Mouse (Mus musculus): ENCODE measurements at regions not wholly inside any gene's neighbourhood (a gene's known extent, or its start where the extent isn't known, plus 50 kb on each side); places are given as distances from the start of the nearest gene placed in this dataset.

DNA sequence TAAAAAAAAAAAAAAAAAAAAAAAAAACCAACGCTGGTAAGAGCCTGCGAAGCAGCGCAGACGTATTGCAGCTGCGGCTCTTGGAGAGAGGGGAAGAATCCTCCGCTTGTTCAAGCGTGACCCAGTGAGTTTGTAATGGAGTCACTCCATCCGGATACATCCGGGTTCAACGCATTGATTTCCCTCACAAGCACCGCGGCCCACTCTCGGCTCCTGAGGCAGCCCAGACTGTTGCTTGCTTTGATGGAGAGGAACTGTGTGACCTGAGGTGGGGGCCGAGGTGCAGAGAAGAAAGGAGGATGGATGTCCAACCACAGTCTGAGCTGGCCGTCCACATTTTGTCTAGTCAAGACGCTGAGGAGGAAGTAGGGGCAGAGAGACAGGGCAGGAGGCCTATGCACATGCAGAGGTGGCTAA is 68.0 kb upstream of the Arhgap5 start:
- H3K36me3 ChIP-seq (ENCODE audit: control insufficient read depth, insufficient read depth, low read length): no peaks in the 10 kb centered on the region
- no peaks in the 10 kb centered on the region for H3K9me3 ChIP-seq (ENCODE audit: control insufficient read depth, low read length)
- peak; percentile 69 for DNase-seq
- WGBS: 36% methylated on average over 16 of the region's 16 CpGs
- peak overlapping the region; percentile 17; the same call in 1 of the 2 replicates for H3K27ac ChIP-seq (replicated peaks; ENCODE audit: low read depth, low read length)
- no peak overlapping the region for H3K9ac ChIP-seq (replicated peaks; ENCODE audit: low read length)
- H3K27me3 ChIP-seq (ENCODE audit: control insufficient read depth, insufficient read depth, low read length): no peaks in the 10 kb centered on the region
- peak; percentile 64; the same call in 1 of the 2 replicates for ATAC-seq (ENCODE audit: low FRiP score, low TSS enrichment)
- peaks cover 3% of the 10 kb centered on the region; the same call in 1 of the 2 replicates for H3K4me1 ChIP-seq (ENCODE audit: control insufficient read depth, insufficient read depth, low read length)
- H3K4me3 ChIP-seq (replicated peaks; ENCODE audit: low read depth, low read length): no peak overlapping the region
- peak overlapping the region; percentile 34 for H3K4me2 ChIP-seq (ENCODE audit: low read length)

DNA sequence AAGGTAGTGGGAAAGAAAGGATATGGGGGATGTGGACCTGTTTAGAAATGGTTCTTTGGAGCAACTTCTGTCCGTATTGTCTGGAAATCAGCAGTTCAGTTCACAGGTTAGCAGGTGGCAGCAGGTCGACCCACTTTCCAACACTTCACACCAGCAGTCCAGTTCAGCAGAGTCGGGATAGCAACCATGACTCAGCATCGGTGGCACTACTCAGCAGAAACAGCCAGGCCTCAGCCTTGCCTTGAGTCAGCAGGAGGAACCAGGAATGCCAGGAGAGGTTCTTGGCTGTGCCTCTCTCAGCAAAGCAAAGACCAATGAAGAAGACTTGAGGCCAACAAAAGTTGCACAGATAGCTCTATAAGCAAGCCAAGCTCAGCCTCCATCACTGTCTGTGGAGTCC is 66.8 kb upstream of the Arhgap5 start:
- ATAC-seq (ENCODE audit: low FRiP score, low TSS enrichment) (no peak), DNase-seq (no peak)
- Histone ChIP-seq H3K9me3 (ENCODE audit: control insufficient read depth, low read length) (no peaks in the 10 kb centered on the region), H3K36me3 (ENCODE audit: control insufficient read depth, insufficient read depth, low read length) (no peaks in the 10 kb centered on the region), H3K9ac (replicated peaks; ENCODE audit: low read length) (no peak overlapping the region), H3K27me3 (ENCODE audit: control insufficient read depth, insufficient read depth, low read length) (no peaks in the 10 kb centered on the region), H3K27ac (replicated peaks; ENCODE audit: low read depth, low read length) (no peak overlapping the region), H3K4me2 (ENCODE audit: low read length) (no peak overlapping the region), H3K4me1 (ENCODE audit: control insufficient read depth, insufficient read depth, low read length) (peaks cover 3% of the 10 kb centered on the region; the same call in 1 of the 2 replicates), H3K4me3 (replicated peaks; ENCODE audit: low read depth, low read length) (no peak overlapping the region)
- WGBS: 95% methylated on average over 4 of the region's 4 CpGs

DNA sequence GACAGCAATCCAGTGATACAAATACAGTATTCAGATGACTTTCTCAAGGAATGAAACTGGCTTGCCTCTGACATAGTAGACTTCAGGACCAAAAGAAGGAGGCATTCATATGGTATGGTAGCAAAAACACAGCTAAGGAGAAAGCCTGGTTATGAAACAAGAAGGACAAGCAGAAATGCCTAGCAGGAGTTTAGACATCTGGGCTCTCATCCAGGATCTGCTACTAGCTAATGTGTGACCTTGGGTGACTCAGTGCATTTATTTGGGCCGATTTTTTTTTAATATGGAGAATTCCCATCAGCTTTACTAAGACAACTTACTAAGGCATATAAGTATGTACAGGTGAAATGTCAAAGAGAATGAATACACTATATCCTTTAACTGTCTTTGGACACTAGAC is 64.5 kb upstream of the Arhgap5 start:
- no peak overlapping the region for H3K4me3 ChIP-seq (replicated peaks; ENCODE audit: low read depth, low read length)
- WGBS: 89% methylated on average over 1 of the region's 1 CpGs
- no peaks in the 10 kb centered on the region for H3K36me3 ChIP-seq (ENCODE audit: control insufficient read depth, insufficient read depth, low read length)
- DNase-seq (no peak), ATAC-seq (ENCODE audit: low FRiP score, low TSS enrichment) (no peak)
- no peaks in the 10 kb centered on the region for H3K9me3 ChIP-seq (ENCODE audit: control insufficient read depth, low read length)
- no peak overlapping the region for H3K4me2 ChIP-seq (ENCODE audit: low read length)
- H3K4me1 ChIP-seq (ENCODE audit: control insufficient read depth, insufficient read depth, low read length): peaks cover 3% of the 10 kb centered on the region; the same call in 1 of the 2 replicates
- no peak overlapping the region for H3K9ac ChIP-seq (replicated peaks; ENCODE audit: low read length)
- no peaks in the 10 kb centered on the region for H3K27me3 ChIP-seq (ENCODE audit: control insufficient read depth, insufficient read depth, low read length)
- H3K27ac ChIP-seq (replicated peaks; ENCODE audit: low read depth, low read length): no peak overlapping the region

DNA sequence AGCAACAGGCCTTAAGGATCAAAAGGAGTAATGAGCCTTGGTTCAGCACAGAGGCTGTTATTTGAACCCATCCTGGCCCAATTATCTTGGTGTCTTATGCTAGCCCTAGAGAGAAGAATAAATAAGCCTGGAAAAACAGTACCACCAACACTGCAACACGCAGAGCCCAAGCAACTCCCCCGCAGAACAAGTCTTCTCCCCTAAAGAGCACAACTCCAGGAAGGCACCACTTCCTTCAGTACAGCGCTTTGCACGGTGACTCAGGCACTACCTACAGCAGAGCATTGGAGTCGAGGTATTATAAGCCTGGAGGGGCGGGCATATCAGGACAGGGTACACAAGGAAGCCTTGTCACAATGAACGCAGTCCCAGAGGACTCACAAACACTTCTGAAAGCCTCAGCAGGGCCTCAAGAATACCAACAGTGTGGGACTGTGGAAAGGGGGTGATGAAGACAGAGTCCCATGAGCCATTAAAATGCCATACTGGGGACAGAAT is 62.9 kb upstream of the Arhgap5 start:
- H3K27me3 ChIP-seq (ENCODE audit: control insufficient read depth, insufficient read depth, low read length): no peaks in the 10 kb centered on the region
- no peak overlapping the region for H3K27ac ChIP-seq (replicated peaks; ENCODE audit: low read depth, low read length)
- WGBS: 81% methylated on average over 7 of the region's 7 CpGs
- H3K9me3 ChIP-seq (ENCODE audit: control insufficient read depth, low read length): no peaks in the 10 kb centered on the region
- no peak for DNase-seq
- H3K9ac ChIP-seq (replicated peaks; ENCODE audit: low read length): no peak overlapping the region
- H3K36me3 ChIP-seq (ENCODE audit: control insufficient read depth, insufficient read depth, low read length): no peaks in the 10 kb centered on the region
- no peak for ATAC-seq (ENCODE audit: low FRiP score, low TSS enrichment)
- H3K4me3 ChIP-seq (replicated peaks; ENCODE audit: low read depth, low read length): no peak overlapping the region
- H3K4me1 ChIP-seq (ENCODE audit: control insufficient read depth, insufficient read depth, low read length): no peaks in the 10 kb centered on the region
- H3K4me2 ChIP-seq (ENCODE audit: low read length): no peak overlapping the region

DNA sequence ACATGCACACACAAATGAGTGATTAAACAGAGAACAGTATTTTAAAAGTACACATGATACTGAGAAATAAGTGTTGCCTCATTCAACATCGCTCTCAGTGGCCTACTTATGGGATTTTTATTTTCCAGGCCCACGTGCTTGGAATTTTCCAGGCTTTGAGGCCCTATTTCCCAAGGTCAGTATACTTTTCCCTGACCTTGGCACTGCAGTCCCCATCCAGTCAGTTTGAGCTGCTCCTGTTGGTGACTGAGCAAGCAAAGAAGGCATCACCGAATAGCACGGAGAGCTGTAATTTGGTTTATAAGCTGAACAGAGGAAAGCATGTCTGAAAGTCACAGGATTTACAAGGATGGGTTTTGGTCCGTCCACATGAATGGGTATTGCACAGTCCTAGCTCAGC is 61.4 kb upstream of the Arhgap5 start:
- H3K9ac ChIP-seq (replicated peaks; ENCODE audit: low read length): no peak overlapping the region
- no peak overlapping the region for H3K4me3 ChIP-seq (replicated peaks; ENCODE audit: low read depth, low read length)
- WGBS: 94% methylated on average over 5 of the region's 5 CpGs
- no peak overlapping the region for H3K4me2 ChIP-seq (ENCODE audit: low read length)
- H3K9me3 ChIP-seq (ENCODE audit: control insufficient read depth, low read length): no peaks in the 10 kb centered on the region
- no peaks in the 10 kb centered on the region for H3K36me3 ChIP-seq (ENCODE audit: control insufficient read depth, insufficient read depth, low read length)
- H3K27ac ChIP-seq (replicated peaks; ENCODE audit: low read depth, low read length): no peak overlapping the region
- DNase-seq (no peak), ATAC-seq (ENCODE audit: low FRiP score, low TSS enrichment) (no peak)
- no peaks in the 10 kb centered on the region for H3K27me3 ChIP-seq (ENCODE audit: control insufficient read depth, insufficient read depth, low read length)
- no peaks in the 10 kb centered on the region for H3K4me1 ChIP-seq (ENCODE audit: control insufficient read depth, insufficient read depth, low read length)

DNA sequence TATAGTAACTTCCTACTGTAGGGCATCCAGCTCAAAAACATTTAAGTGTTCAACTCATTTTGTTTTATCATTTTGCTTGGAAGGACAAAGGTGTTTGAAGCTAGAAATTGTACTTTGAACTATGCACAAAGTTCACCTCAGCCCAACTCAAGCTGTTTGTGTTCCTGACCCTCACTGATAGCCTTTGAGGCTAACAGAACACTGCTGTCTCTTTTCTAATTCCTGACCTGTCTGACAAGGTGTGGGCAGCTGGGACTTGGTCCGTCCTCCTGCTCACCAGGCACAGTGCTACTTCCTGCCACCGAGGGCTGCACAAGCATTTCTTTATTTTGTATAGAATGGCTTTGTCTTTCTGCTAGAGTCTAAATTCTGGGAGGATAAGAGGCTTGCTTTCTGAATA is 58.0 kb upstream of the Arhgap5 start:
- Histone ChIP-seq H3K27me3 (ENCODE audit: control insufficient read depth, insufficient read depth, low read length) (no peaks in the 10 kb centered on the region), H3K36me3 (ENCODE audit: control insufficient read depth, insufficient read depth, low read length) (no peaks in the 10 kb centered on the region), H3K27ac (replicated peaks; ENCODE audit: low read depth, low read length) (no peak overlapping the region), H3K4me1 (ENCODE audit: control insufficient read depth, insufficient read depth, low read length) (no peaks in the 10 kb centered on the region), H3K9ac (replicated peaks; ENCODE audit: low read length) (no peak overlapping the region), H3K4me2 (ENCODE audit: low read length) (no peak overlapping the region), H3K4me3 (replicated peaks; ENCODE audit: low read depth, low read length) (no peak overlapping the region), H3K9me3 (ENCODE audit: control insufficient read depth, low read length) (no peaks in the 10 kb centered on the region)
- DNase-seq (no peak), ATAC-seq (ENCODE audit: low FRiP score, low TSS enrichment) (no peak)
- WGBS: 56% methylated on average over 2 of the region's 2 CpGs

DNA sequence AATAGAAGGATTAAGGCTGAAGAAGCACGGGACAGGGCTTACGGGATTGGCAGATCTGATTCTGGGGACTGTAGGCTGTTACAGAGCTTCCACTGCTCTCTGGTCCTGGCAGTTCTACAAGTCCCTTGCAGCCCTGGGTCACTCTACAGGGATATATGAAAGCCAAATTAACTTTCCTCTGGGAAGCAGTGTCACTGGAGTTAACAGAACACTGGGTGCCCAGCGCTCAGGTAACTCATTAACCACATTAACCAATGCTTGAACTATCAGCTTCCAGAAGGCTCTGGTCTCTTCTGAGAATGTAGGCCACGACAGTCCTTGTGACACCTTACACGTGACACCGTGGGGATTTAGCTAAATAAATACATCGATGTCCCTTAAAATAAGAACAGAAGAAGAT is 57.3 kb upstream of the Arhgap5 start:
- H3K27ac ChIP-seq (replicated peaks; ENCODE audit: low read depth, low read length): no peak overlapping the region
- ATAC-seq (ENCODE audit: low FRiP score, low TSS enrichment): no peak
- no peak overlapping the region for H3K9ac ChIP-seq (replicated peaks; ENCODE audit: low read length)
- H3K4me3 ChIP-seq (replicated peaks; ENCODE audit: low read depth, low read length): no peak overlapping the region
- H3K4me1 ChIP-seq (ENCODE audit: control insufficient read depth, insufficient read depth, low read length): no peaks in the 10 kb centered on the region
- WGBS: 74% methylated on average over 7 of the region's 7 CpGs
- no peak overlapping the region for H3K4me2 ChIP-seq (ENCODE audit: low read length)
- no peak for DNase-seq
- no peaks in the 10 kb centered on the region for H3K36me3 ChIP-seq (ENCODE audit: control insufficient read depth, insufficient read depth, low read length)
- H3K9me3 ChIP-seq (ENCODE audit: control insufficient read depth, low read length): no peaks in the 10 kb centered on the region
- no peaks in the 10 kb centered on the region for H3K27me3 ChIP-seq (ENCODE audit: control insufficient read depth, insufficient read depth, low read length)

DNA sequence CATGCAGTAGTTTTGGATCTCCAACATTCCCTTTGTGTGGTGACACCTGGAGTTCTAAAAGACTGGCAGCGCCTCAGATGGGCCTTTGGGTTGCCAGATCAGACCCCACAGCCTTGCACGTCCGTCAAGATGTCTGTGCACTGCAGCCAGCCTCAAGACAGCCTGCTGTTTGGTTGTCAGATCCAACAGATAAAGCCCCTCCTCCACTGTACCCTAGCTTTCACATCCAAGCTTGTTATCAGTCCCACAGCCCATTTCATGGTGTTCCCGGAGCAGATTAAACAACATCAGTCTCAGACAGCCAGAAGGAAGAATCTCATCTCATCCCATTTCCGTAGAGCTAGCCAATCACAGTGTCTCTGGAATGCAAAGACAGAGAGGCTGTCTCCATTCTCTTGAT is 56.3 kb upstream of the Arhgap5 start:
- H3K9ac ChIP-seq (replicated peaks; ENCODE audit: low read length): no peak overlapping the region
- ATAC-seq (ENCODE audit: low FRiP score, low TSS enrichment): no peak
- no peaks in the 10 kb centered on the region for H3K9me3 ChIP-seq (ENCODE audit: control insufficient read depth, low read length)
- H3K4me1 ChIP-seq (ENCODE audit: control insufficient read depth, insufficient read depth, low read length): no peaks in the 10 kb centered on the region
- DNase-seq: no peak
- H3K36me3 ChIP-seq (ENCODE audit: control insufficient read depth, insufficient read depth, low read length): no peaks in the 10 kb centered on the region
- H3K27ac ChIP-seq (replicated peaks; ENCODE audit: low read depth, low read length): no peak overlapping the region
- 70% methylated on average over 5 of the region's 5 CpGs for WGBS
- no peak overlapping the region for H3K4me2 ChIP-seq (ENCODE audit: low read length)
- H3K4me3 ChIP-seq (replicated peaks; ENCODE audit: low read depth, low read length): no peak overlapping the region
- H3K27me3 ChIP-seq (ENCODE audit: control insufficient read depth, insufficient read depth, low read length): no peaks in the 10 kb centered on the region

DNA sequence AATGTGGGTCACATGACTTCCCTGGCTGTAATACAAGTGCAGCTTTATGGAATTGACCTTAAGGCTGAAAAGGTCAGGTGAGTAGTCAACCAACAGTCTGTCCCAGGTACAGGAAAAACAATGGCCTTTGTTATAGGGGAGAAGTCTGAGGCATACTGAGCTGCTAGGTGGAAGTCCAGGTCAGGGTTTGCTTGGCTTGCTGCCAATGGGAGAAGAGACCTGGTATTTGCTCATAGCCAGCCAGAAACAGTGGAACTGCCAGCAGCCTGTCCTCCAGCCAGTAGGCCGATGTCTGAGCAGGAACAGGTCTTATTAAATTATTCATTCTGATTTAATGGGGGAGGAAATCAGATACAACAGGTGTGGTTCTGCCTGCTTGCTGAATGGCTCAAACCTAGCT is 55.6 kb upstream of the Arhgap5 start:
- Histone ChIP-seq H3K27me3 (ENCODE audit: control insufficient read depth, insufficient read depth, low read length) (no peaks in the 10 kb centered on the region), H3K9ac (replicated peaks; ENCODE audit: low read length) (no peak overlapping the region), H3K36me3 (ENCODE audit: control insufficient read depth, insufficient read depth, low read length) (no peaks in the 10 kb centered on the region), H3K9me3 (ENCODE audit: control insufficient read depth, low read length) (no peaks in the 10 kb centered on the region), H3K4me1 (ENCODE audit: control insufficient read depth, insufficient read depth, low read length) (no peaks in the 10 kb centered on the region), H3K4me2 (ENCODE audit: low read length) (no peak overlapping the region), H3K4me3 (replicated peaks; ENCODE audit: low read depth, low read length) (no peak overlapping the region), H3K27ac (replicated peaks; ENCODE audit: low read depth, low read length) (no peak overlapping the region)
- DNase-seq: peak; percentile 30
- 55% methylated on average over 1 of the region's 1 CpGs for WGBS
- ATAC-seq (ENCODE audit: low FRiP score, low TSS enrichment): no peak
